Mouse (Mus musculus): Measurements from ENCODE around the gene Tlr5. TPM values are rescaled to one million over a fixed set of nuclear protein-coding genes. Genes with fewer than 3 reads are reported as not detected.

The Tlr5 gene
- 0.46 TPM for polyA plus RNA-seq (2014; fragmentation: Illumina TruSeq; extraction: RNeasy Lipid Tissue Mini Kit (QIAGEN cat#74804); ENCODE audit: low read depth, low replicate concordance)

DNA sequence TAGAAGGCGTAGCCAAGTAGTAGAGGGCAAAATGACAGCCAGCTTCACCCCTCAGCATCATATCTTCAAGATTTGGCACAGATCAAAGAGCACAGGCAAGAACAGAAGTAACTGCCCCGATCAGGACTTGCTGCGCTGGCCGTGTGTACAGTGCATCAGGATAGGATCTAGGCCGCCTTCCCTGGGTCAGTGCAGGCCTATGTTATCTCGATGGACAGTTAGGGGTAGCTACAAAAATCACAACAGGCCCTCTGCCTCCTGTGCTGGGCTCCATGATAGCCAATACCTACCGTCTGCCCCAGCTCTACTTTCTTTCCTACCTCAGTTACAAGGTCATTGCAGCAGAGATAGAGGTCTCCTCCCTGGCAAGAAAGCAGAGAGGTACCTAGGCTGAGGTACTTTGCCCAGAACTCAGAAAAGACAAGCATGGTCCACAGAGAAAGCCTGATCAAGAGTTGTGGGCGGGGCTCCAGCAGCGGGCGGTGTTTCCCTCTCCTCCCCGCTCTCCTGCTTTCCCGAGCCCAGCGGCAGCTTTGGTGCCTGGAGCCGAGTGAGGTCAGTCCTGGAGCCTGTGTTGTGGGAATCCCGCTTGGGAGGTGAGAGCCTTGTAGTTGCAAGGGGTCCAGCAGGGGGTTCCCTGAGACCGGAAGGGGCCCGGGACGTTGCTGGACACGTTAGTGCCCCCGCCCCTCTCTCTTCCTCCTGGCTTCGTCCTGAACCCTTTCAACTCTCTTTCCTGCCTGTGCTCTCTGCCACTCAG is at the start of gene Tlr5:
Gene Tlr5 (plus strand): TSS at position 502 of the 760 bp plus-strand sequence.

Other genes with a start within 250 kb of the Tlr5 start
- 5.9 TPM for gene Ccdc185, start 205.6 kb upstream of the Tlr5 start, polyA plus RNA-seq (2014; fragmentation: Illumina TruSeq; extraction: RNeasy Lipid Tissue Mini Kit (QIAGEN cat#74804); ENCODE audit: low read depth, low replicate concordance)
- gene Susd4, start 190.9 kb upstream of the Tlr5 start, polyA plus RNA-seq (2014; fragmentation: Illumina TruSeq; extraction: RNeasy Lipid Tissue Mini Kit (QIAGEN cat#74804); ENCODE audit: low read depth, low replicate concordance) = 0.24 TPM

All from testis, adult 10 weeks (tissue).